ENCODE assay signal across 35 mouse cellular contexts in the genomic region with DNA sequence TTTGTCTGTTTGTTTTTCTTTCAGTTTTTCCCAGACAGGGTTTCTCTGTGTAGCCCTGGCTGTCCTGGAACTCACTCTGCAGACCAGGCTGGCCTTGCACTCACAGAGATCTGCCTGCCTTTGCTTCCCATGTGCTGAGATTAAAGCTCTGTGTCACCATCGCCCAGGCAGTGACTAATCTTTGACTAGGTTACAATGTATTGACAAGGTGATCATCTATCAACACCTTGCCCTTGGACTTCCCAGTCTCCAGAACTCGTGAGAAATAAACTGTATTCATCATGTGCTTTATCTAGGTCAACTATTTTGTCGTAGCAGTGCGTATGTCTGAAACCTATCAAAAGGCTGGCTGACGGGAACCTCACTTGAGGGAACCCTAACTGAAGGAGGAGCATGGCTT.
"Had no signal": no experiment of that assay in that cellular context is flagged by ENCODE, and none has a peak within 500 bp of the region (broad histone marks: within the 10 kb centered on the region; RNA-seq: fewer than 3 reads in every experiment).

No protein-coding gene starts in this region.

- H3K36me3 ChIP-seq: intestine, embryonic 15.5 days had no signal

- ATAC-seq: hindbrain, embryonic 16.5 days; hindbrain, postnatal 0 days; inflammation-experienced regulatory T-cells, adult 6 months; intestine, embryonic 15.5 days; intestine, embryonic 16.5 days; intestine, postnatal 0 days had no signal

- H3K9ac ChIP-seq: heart, embryonic 12.5 days; heart, embryonic 13.5 days; heart, embryonic 15.5 days; hindbrain, embryonic 12.5 days; hindbrain, embryonic 13.5 days; hindbrain, embryonic 14.5 days; hindbrain, embryonic 15.5 days; intestine, embryonic 15.5 days; kidney, embryonic 15.5 days had no signal

- H3K9me3 ChIP-seq: heart, embryonic 10.5 days; heart, embryonic 12.5 days; heart, embryonic 13.5 days; heart, embryonic 15.5 days; hindbrain, embryonic 10.5 days; hindbrain, embryonic 12.5 days; hindbrain, embryonic 13.5 days; hindbrain, embryonic 15.5 days; intestine, embryonic 15.5 days; kidney, embryonic 15.5 days had no signal

- H3K4me1 ChIP-seq: heart, embryonic 10.5 days; hindbrain, embryonic 10.5 days; hindbrain, embryonic 12.5 days; hindbrain, embryonic 13.5 days; hindbrain, embryonic 15.5 days; intestine, embryonic 15.5 days; kidney, embryonic 15.5 days had no signal

- H3K27ac ChIP-seq: heart, embryonic 10.5 days; heart, embryonic 13.5 days; heart, embryonic 15.5 days; hindbrain, embryonic 10.5 days; hindbrain, embryonic 12.5 days; hindbrain, embryonic 13.5 days; hindbrain, embryonic 14.5 days; hindbrain, embryonic 15.5 days; hindbrain, postnatal 0 days; intestine, embryonic 15.5 days; kidney, embryonic 15.5 days; kidney, postnatal 0 days; layer of hippocampus, adult 2 months had no signal

- H3K4me3 ChIP-seq: heart, embryonic 10.5 days; heart, embryonic 12.5 days; heart, embryonic 13.5 days; heart, embryonic 15.5 days; hindbrain, embryonic 10.5 days; hindbrain, embryonic 12.5 days; hindbrain, embryonic 13.5 days; hindbrain, embryonic 15.5 days; intestine, embryonic 15.5 days; kidney, embryonic 15.5 days; layer of hippocampus, adult 2 months had no signal

- H3K27me3 ChIP-seq: heart, embryonic 12.5 days; heart, embryonic 13.5 days; heart, embryonic 15.5 days; hindbrain, embryonic 12.5 days; hindbrain, embryonic 13.5 days; hindbrain, embryonic 15.5 days; intestine, embryonic 15.5 days; kidney, embryonic 15.5 days had no signal

- DNase-seq: heart, postnatal 10 days; heart, postnatal 14 days; heart, postnatal 36 days; heart, postnatal 4 days; kidney, adult 11 months; kidney, adult 18-20 months; kidney, adult 2 months; kidney, adult 8-10 months; kidney, adult 9 months; kidney, postnatal 10 days; kidney, postnatal 14 days; kidney, postnatal 25 days; kidney, postnatal 36 days; kidney, postnatal 4 days; layer of hippocampus, adult 9-11 months; layer of hippocampus, postnatal 36 days had no signal

- H3K4me2 ChIP-seq: heart, embryonic 11.5 days; heart, embryonic 12.5 days; heart, embryonic 13.5 days; heart, embryonic 15.5 days; hindbrain, embryonic 12.5 days; hindbrain, embryonic 13.5 days; hindbrain, embryonic 14.5 days; hindbrain, embryonic 15.5 days; intestine, embryonic 15.5 days; kidney, embryonic 15.5 days had no signal
